Mouse (Mus musculus) spleen, postnatal 10 days (tissue): ENCODE measurements around the gene Gm5286.
"Not testable (repeated sequence)": the region's sequence is repeated elsewhere in the genome, so short reads cannot be mapped to it uniquely, and the experiment has no call there.

ENCODE experiments used
- DNase-seq, 2 experiments: peaks; one replicate each; pipeline ENCODE4 v3.0.0; 2021 to 2022; ENCODE audit warnings: low spot score in 2 of 2

The Gm5286 gene

DNA sequence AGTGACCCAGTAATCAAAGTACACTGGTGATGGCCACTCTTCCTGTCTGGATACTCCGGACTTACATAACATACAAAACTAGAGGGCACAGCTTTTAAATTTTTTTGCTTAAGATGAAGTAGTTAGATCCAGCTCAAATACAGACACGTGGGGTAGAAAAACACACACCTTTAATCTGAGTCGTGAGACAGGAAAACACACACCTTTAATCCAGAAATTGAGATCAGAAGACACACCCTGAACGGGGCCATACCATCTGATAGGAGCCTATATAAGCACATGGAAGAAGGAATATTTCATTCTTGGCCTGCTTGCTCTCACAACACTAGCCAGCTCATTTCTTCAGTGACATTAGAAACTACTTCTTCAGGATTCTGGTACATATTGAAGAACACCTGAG is at the start of gene Gm5286:
TSS of gene Gm5286 (plus strand) at position 301 of the 400 bp plus-strand sequence.
- DNase-seq = not testable (repeated sequence)

DNA sequence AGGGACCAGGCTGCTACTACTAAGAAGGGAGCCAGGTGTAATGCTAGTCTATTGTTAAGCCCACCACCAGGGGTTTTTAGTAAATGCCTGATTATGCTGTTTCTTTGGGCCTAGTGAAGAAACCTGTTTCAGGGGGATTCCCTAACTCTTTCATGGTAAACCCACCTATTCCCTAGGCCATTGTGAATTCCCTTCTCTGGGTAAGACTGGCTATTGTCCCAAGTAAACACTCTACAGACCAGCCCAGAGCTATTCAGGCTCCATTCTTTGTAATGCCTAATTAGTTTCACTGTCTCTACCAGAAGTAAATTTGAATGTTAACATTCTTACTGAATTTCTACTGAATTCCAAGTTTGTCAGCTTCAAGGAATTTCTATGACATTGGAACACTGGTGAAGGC is 29.2 kb upstream of the Gm5286 start:
- not testable (repeated sequence) for DNase-seq

DNA sequence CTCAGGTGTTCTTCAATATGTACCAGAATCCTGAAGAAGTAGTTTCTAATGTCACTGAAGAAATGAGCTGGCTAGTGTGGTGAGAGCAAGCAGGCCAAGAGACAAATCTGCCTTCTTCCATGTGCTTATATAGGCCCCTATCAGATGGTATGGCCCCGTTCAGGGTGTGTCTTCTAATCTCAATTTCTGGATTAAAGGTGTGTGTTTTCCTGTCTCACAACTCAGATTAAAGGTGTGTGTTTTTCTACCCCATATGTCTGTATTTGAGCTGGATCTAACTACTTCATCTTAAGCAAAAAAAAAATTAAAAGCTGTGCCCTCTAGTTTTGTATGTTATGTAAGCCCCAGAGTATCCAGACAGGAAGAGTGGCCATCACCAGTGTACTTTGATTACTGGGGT is 18.4 kb upstream of the Gm5286 start, which contains the start of gene Gm10696:
TSS of gene Gm10696 (minus strand) at position 101 of the 400 bp plus-strand sequence.
- not testable (repeated sequence) for DNase-seq
